Mouse (Mus musculus): Measurements from ENCODE around the gene Gm960.

Gene Gm960

GRCm38 (mm10) chr19:4712156-4712780 lies 13.8 kb upstream of the Gm960 start:
- DNase-seq (ENCODE audit: inconsistent age in 2 of 2, low spot score in 1 of 2): peak in 1 of 2 experiments; percentile 35

GRCm38 (mm10) chr19:4711601-4712155 lies 13.2 kb upstream of the Gm960 start:
- DNase-seq (ENCODE audit: inconsistent age in 2 of 2, low spot score in 1 of 2): no peak

GRCm38 (mm10) chr19:4711098-4711600 lies 12.7 kb upstream of the Gm960 start, which contains the start of gene Sptbn2:
Gene Sptbn2 (plus strand): TSS chr19:4711167.
- DNase-seq (ENCODE audit: inconsistent age in 2 of 2, low spot score in 1 of 2): no peak

GRCm38 (mm10) chr19:4708765-4709164 lies 10.3 kb upstream of the Gm960 start:
- DNase-seq (ENCODE audit: inconsistent age in 2 of 2, low spot score in 1 of 2): no peak

DNA sequence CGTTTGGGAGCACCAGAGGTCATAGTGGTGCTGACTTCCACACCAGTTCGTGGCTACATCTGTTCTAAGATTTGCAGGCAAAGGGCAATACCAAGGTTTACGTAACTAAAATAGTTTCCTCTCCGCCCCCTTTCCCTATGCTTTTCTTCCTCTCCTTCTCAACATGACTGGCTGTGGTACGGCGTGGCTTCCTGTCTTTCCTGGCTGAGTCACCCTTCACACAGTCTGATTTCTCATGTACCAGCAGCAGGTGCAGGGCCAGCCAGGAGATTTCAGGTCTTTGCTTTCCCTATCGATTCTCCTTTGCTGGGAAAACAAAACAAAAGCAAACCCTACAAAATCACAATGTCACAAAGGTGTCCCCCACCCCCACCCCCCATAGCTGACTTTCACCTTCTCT lies 2.8 kb upstream of the Gm960 start:
- no peak for DNase-seq (ENCODE audit: inconsistent age in 2 of 2, low spot score in 1 of 2)

DNA sequence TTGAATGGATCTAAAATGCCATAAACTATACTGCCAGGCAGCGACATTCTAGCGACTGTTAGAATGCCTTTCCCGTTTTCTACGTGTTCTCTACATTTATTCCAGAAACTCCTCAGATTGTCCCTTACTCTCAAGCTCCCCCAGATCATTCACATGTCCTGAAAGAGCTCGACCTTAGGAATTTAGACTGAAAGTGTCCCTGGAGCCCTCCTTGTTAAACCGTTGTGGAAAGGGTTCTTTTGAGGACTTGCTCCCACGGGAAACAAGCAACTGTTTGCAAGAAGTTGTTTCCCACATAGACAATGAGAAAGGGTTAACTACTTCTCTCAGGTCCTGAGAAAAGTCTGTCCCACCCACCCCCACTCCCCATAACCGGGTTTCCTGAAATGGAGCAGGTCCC lies 2.2 kb upstream of the Gm960 start:
- no peak for DNase-seq (ENCODE audit: inconsistent age in 2 of 2, low spot score in 1 of 2)

DNA sequence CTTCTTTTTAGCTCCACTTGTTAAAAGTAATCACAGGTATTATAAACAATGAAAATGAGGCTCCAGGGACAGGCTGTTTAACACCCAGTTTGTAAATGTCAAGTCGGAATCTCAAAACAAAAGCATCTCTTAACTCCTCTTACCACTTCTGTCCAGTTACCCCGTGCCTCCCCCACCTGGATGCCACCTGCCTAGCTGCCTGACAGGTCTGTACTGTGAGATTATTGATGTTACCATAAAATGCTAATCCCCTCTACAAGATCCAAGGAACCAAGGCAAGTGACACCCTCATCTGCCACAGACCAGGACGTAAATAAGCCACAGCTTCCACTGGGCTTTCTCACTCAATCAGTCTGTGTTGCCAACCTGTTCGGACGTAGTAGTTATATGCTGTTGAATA lies 1.4 kb upstream of the Gm960 start:
- DNase-seq (ENCODE audit: inconsistent age in 2 of 2, low spot score in 1 of 2): no peak

- DNase-seq (ENCODE audit: inconsistent age in 2 of 2, low spot score in 1 of 2): no peak
Measured at GRCm38 (mm10) chr19:4698856-4699255, 388 bp upstream of the Gm960 start.

DNA sequence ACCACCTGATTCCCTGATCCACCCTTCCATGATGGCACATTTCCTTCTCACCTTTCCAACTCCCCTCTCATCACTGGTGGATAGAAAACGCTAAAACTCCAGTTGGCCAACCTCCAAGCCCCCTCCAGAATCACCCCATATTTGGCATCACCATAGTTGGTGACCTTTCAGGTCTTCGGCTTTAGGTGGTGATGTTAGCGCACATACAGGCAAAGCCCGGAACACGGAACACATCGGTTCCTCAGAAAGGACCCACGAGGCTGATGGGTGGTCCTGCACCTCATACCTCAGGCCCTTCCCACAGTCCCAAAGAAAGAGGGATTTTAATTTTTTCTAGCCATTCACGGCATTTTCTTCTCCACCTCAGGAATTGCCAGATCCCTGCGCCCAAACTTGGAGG lies 747 bp downstream of the Gm960 start:
- DNase-seq (ENCODE audit: inconsistent age in 2 of 2, low spot score in 1 of 2): no peak

GRCm38 (mm10) chr19:4697121-4697520 lies 1.3 kb downstream of the Gm960 start:
- DNase-seq (ENCODE audit: inconsistent age in 2 of 2, low spot score in 1 of 2): no peak

GRCm38 (mm10) chr19:4694346-4694745 lies 4.1 kb downstream of the Gm960 start:
- DNase-seq (ENCODE audit: inconsistent age in 2 of 2, low spot score in 1 of 2): no peak

DNA sequence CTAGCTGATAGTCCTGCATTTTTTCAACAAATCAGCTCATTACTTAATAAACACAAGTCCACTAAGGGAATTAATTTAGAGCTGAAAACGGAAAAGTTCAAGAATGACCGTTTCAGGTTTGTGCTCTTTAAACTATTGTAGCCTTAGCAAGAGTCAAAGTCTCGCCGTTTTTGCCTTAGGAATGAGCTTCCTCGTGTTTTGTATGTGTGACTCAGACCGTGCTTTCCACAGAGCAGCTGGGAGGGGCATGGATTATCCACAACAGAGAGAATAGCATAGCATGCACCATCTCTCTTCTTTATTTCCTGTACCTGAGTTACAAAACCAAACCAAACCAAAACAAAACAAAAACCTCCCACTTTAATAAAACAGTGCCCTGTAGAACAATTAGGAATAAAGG lies 26.1 kb downstream of the Gm960 start:
- peak in 1 of 2 experiments; percentile 32 for DNase-seq (ENCODE audit: inconsistent age in 2 of 2, low spot score in 1 of 2)

DNA sequence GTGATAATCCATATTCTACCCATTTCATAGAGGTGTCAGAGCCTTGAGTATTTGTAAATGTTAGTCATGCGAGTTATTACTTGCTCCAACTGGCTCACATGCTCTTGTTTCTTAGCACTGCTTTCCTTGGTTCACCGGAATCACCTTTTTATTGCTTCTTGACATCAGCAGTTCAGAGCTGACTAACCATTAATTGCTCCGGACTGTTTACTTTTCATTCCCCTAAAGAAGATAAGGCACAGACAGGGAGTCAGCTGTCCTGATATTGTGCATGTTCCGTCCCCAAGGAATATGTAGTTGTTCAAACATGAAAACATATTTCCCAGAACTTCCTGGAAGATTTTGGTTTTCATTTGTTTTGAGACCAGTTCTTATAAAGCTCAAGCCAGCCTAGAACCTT lies 27.7 kb downstream of the Gm960 start:
- DNase-seq (ENCODE audit: inconsistent age in 2 of 2, low spot score in 1 of 2): no peak

DNA sequence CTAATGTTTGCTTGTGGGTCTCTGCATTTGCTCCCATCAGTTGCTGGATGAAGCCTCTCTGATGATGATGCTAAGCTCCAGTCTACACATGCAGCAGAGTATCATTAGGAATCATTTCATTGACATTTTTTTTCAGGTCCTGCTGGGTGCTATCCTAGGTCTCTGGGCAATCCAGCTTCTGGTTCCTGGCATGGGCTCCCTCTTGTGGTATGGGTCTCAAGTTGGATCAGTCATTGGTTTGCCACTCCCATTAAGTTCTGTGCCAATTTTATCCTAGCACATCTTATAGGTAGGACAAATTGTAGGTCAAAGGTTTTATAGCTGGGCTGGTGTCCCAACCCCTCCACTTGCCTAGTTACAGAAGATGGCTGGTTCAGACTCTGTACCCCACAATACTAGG lies 31.7 kb downstream of the Gm960 start:
- no peak for DNase-seq (ENCODE audit: inconsistent age in 2 of 2, low spot score in 1 of 2)

DNA sequence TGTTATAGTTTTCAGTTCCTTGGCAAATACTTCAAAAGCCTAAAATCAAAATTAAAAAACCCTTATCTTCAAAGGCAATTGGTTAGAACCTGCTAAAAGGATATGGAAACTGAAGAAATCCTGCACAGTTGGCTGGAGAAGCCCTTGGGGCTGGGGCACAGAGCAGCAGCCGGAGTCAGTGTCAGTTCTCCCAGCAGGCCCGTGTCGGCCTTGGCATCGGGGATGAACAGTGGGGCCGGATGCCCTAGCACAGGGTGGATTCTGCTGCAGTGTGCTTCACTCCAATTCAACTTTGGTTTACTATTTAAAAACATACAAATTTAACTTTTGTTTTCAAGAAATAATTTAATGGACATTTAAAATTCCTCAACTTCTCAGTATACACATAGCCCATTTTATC lies 40.3 kb downstream of the Gm960 start:
- DNase-seq (ENCODE audit: inconsistent age in 2 of 2, low spot score in 1 of 2): no peak

DNA sequence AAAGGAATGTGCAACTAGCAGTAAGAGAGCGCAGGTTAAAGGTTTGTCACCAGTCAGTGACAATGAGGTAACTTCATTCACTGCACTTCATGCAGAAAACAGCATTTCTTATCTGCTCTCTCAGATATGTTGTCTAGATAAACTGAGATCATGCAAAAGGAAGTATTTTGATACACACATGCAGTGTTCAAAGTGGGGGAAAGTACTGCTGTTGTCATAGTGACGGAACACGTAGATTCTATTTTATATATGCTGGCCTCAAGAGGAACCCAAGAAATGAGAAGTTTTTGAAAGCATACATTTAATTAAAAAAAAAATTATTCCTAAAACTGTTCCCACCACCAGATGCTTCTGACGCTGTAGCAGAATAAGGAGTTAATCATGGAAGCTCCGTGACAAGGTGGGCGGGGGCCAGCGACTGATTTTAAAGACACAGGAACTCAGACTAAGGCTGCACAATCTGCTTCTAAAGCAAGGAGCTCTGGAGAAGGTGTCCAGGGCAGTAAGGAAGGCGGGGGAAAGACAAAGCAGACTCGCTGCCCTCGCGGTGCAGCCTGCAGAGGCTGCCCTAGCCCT lies 51.5 kb downstream of the Gm960 start:
- no peak for DNase-seq (ENCODE audit: inconsistent age in 2 of 2, low spot score in 1 of 2)

DNA sequence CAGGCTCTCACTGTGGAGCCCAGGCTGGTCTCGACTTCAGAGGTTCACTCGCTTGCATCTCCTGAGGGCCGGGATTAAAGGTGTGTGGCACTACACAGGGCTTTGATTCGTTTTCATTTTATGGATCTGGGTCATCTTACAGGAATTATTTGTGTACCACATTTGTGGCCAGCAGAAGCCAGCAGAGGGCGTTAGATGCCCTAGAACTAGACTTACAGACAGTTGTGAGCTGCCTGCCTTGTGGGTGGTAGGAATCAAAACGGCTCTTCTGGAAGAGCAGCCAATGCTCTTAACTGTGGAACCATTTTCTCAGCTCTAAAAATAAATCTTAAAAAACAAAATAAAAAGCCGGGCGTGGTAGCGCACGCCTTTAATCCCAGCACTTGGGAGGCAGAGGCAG lies 54.2 kb downstream of the Gm960 start:
- DNase-seq (ENCODE audit: inconsistent age in 2 of 2, low spot score in 1 of 2): peak; percentile 37 to 64

DNA sequence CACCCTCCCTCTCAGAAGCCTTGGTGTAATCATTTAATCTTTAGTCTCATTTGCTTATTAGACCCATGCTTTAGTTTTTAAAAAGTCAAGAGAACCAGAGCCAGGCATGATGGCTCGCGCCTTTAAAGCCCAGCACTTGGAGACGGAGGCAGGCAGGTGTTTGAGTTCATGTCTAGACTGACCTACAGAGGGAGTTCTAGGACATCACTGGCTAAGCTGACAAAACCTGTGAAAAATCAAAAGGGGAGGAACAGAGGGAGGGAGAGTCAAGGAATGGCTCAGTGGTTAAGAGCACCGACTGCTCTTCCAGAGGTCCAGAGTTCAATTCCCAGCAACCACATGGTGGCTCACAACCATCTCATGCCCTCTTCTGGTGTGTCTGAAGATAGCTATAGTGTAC lies 62.5 kb downstream of the Gm960 start:
- DNase-seq (ENCODE audit: inconsistent age in 2 of 2, low spot score in 1 of 2): no peak

GRCm38 (mm10) chr19:4628819-4629218 lies 69.6 kb downstream of the Gm960 start:
- DNase-seq (ENCODE audit: inconsistent age in 2 of 2, low spot score in 1 of 2): peak in 1 of 2 experiments; percentile 87

GRCm38 (mm10) chr19:4625829-4626535 lies 72.5 kb downstream of the Gm960 start:
- no peak for DNase-seq (ENCODE audit: inconsistent age in 2 of 2, low spot score in 1 of 2)

GRCm38 (mm10) chr19:4625179-4625828 lies 73.2 kb downstream of the Gm960 start, which contains the start of gene Rce1:
Gene Rce1 (minus strand): TSS chr19:4625641.
- peak; percentile 93 to 98 for DNase-seq (ENCODE audit: inconsistent age in 2 of 2, low spot score in 1 of 2)

All from adrenal gland, adult (tissue).